Mouse (Mus musculus): ENCODE data around the gene Ctu2. TPM values are rescaled to one million over a fixed set of nuclear protein-coding genes. Genes with fewer than 3 reads are reported as not detected.

The Ctu2 gene
- 43.4 and 44.6 TPM in 2 replicates for polyA plus RNA-seq (2015; fragmentation: Nextera tagmentation; extraction: Ambion mirVana)

GRCm38 (mm10) chr8:122475580-122476320, at the start of gene Ctu2, which contains the start of gene Rnf166:
TSS of gene Ctu2 (plus strand) at chr8:122476143.
TSS of gene Rnf166 (minus strand) at chr8:122476064.
- ATAC-seq = peak; percentile 97
- under 1% methylated on average over 97 of the region's 103 CpGs for WGBS
- Histone ChIP-seq H3K4me3 (replicated peaks) (peak within 1 kb of the TSS; percentile 100), H3K36me3 (peaks cover 13% of the 10 kb centered on the region), H3K9ac (peak within 1 kb of the TSS; percentile 96), H3K4me2 (replicated peaks) (peak within 1 kb of the TSS; percentile 88), H3K27ac (peak within 1 kb of the TSS; percentile 77), H3K9me3 (no peaks in the 10 kb centered on the region), H3K27me3 (replicated peaks) (no peaks in the 10 kb centered on the region), H3K4me1 (replicated peaks) (peaks cover 12% of the 10 kb centered on the region)

GRCm38 (mm10) chr8:122426145-122426544, 49.8 kb upstream of the Ctu2 start:
- Histone ChIP-seq H3K27me3 (replicated peaks) (no peaks in the 10 kb centered on the region), H3K4me1 (replicated peaks) (peaks cover 16% of the 10 kb centered on the region), H3K4me3 (replicated peaks) (no peak overlapping the region), H3K9ac (no peak overlapping the region), H3K36me3 (peaks cover 9% of the 10 kb centered on the region; the same call in 1 of the 2 replicates), H3K27ac (no peak overlapping the region), H3K4me2 (replicated peaks) (no peak overlapping the region), H3K9me3 (no peaks in the 10 kb centered on the region)
- ATAC-seq = no peak
- 71% methylated on average over 9 of the region's 9 CpGs for WGBS

GRCm38 (mm10) chr8:122427607-122428006, 48.3 kb upstream of the Ctu2 start:
- no peak overlapping the region for H3K4me2 ChIP-seq (replicated peaks)
- H3K9me3 ChIP-seq = no peaks in the 10 kb centered on the region
- H3K9ac ChIP-seq = no peak overlapping the region
- no peak overlapping the region for H3K27ac ChIP-seq
- 90% methylated on average over 7 of the region's 7 CpGs for WGBS
- no peaks in the 10 kb centered on the region for H3K27me3 ChIP-seq (replicated peaks)
- no peak overlapping the region for H3K4me3 ChIP-seq (replicated peaks)
- no peak for ATAC-seq
- peaks cover 9% of the 10 kb centered on the region; the same call in 1 of the 2 replicates for H3K36me3 ChIP-seq
- H3K4me1 ChIP-seq (replicated peaks) = peaks cover 13% of the 10 kb centered on the region

GRCm38 (mm10) chr8:122428163-122428562, 47.8 kb upstream of the Ctu2 start:
- Histone ChIP-seq H3K4me2 (replicated peaks) (no peak overlapping the region), H3K4me3 (replicated peaks) (no peak overlapping the region), H3K9me3 (no peaks in the 10 kb centered on the region), H3K27ac (no peak overlapping the region), H3K4me1 (replicated peaks) (peaks cover 19% of the 10 kb centered on the region), H3K9ac (no peak overlapping the region), H3K27me3 (replicated peaks) (no peaks in the 10 kb centered on the region), H3K36me3 (peaks cover 9% of the 10 kb centered on the region; the same call in 1 of the 2 replicates)
- WGBS = 88% methylated on average over 9 of the region's 9 CpGs
- no peak for ATAC-seq

- H3K9ac ChIP-seq = 0 out of 2 replicates have a peak overlapping the region, but pooled peaks have one; percentile 1
- peaks cover 23% of the 10 kb centered on the region for H3K4me1 ChIP-seq (replicated peaks)
- no peaks in the 10 kb centered on the region for H3K9me3 ChIP-seq
- no peak overlapping the region for H3K27ac ChIP-seq
- no peak overlapping the region for H3K4me3 ChIP-seq (replicated peaks)
- no peaks in the 10 kb centered on the region for H3K27me3 ChIP-seq (replicated peaks)
- WGBS = 83% methylated on average over 10 of the region's 10 CpGs
- ATAC-seq = no peak
- H3K36me3 ChIP-seq = peaks cover 13% of the 10 kb centered on the region
- no peak overlapping the region for H3K4me2 ChIP-seq (replicated peaks)
These were observed 45.8 kb upstream of the Ctu2 start for GRCm38 (mm10) chr8:122430058-122430636.

- WGBS = 86% methylated on average over 3 of the region's 3 CpGs
- Histone ChIP-seq H3K27me3 (replicated peaks) (no peaks in the 10 kb centered on the region), H3K4me1 (replicated peaks) (peaks cover 23% of the 10 kb centered on the region), H3K4me2 (replicated peaks) (no peak overlapping the region), H3K9me3 (no peaks in the 10 kb centered on the region), H3K4me3 (replicated peaks) (no peak overlapping the region), H3K27ac (no peak overlapping the region), H3K36me3 (peaks cover 17% of the 10 kb centered on the region), H3K9ac (0 out of 2 replicates have a peak overlapping the region, but pooled peaks have one; percentile 1)
- ATAC-seq = no peak
These were observed 45.3 kb upstream of the Ctu2 start for GRCm38 (mm10) chr8:122430646-122431045.

GRCm38 (mm10) chr8:122431694-122432442, 44.1 kb upstream of the Ctu2 start:
- no peaks in the 10 kb centered on the region for H3K27me3 ChIP-seq (replicated peaks)
- H3K4me1 ChIP-seq (replicated peaks) = peaks cover 23% of the 10 kb centered on the region
- H3K27ac ChIP-seq = peak overlapping the region; percentile 90

GRCm38 (mm10) chr8:122432443-122433268, 43.3 kb upstream of the Ctu2 start, which contains the start of gene Cyba:
TSS of gene Cyba (minus strand) at chr8:122432930.
- WGBS = 3% methylated on average over 45 of the region's 45 CpGs
- Histone ChIP-seq H3K27ac (peak within 1 kb of the TSS; percentile 90), H3K9me3 (no peaks in the 10 kb centered on the region), H3K4me3 (replicated peaks) (peak within 1 kb of the TSS; percentile 64), H3K27me3 (replicated peaks) (no peaks in the 10 kb centered on the region), H3K4me1 (replicated peaks) (peaks cover 24% of the 10 kb centered on the region), H3K4me2 (replicated peaks) (peak within 1 kb of the TSS; percentile 91), H3K36me3 (peaks cover 30% of the 10 kb centered on the region), H3K9ac (peak within 1 kb of the TSS; percentile 83)
- peak; percentile 94 for ATAC-seq

More at GRCm38 (mm10) chr8:122431694-122432442, 44.1 kb upstream of the Ctu2 start:
- Histone ChIP-seq H3K9ac (peak overlapping the region; percentile 83), H3K4me2 (replicated peaks) (peak overlapping the region; percentile 91), H3K9me3 (no peaks in the 10 kb centered on the region), H3K4me3 (replicated peaks) (peak overlapping the region; percentile 64), H3K36me3 (peaks cover 29% of the 10 kb centered on the region)
- WGBS = 25% methylated on average over 18 of the region's 18 CpGs
- ATAC-seq = peak; percentile 13; the same call in 1 of the 2 replicates

DNA sequence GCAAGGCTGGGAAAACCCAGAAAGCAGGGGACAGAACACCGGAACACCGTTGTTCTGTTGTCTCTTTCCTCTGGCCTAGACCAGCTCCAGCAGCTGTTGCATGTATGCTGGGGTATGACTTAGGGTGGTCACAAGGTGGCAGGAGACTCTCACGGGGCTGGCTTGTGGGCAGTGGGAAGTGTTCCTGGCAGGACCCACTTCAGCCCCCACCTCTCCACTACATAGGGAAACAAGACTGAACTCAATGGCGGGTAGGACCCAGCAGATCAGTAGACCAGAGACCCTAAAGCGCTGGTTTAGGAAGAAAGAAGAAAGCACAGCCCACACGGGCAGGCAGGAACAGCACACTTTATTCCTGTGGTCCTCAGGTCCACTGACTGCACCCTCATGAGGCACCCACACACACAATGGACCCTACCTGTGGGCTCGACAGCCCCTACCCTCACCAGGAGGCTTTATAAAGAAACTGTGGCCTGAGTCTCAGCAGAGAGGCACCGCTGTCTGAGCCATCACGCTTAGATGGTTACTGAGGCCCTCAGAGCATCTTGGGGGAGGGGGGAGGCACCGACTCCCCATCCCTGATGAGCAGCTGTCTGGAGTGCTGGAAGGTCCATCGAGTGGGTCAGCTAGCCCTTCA, 42.6 kb upstream of the Ctu2 start:
- WGBS = 58% methylated on average over 11 of the region's 11 CpGs
- peak overlapping the region; percentile 91 for H3K4me2 ChIP-seq (replicated peaks)
- peak overlapping the region; percentile 64; the same call in 1 of the 2 replicates for H3K4me3 ChIP-seq (replicated peaks)
- peaks cover 29% of the 10 kb centered on the region for H3K4me1 ChIP-seq (replicated peaks)
- ATAC-seq = no peak
- peak overlapping the region; percentile 90 for H3K27ac ChIP-seq
- peaks cover 31% of the 10 kb centered on the region for H3K36me3 ChIP-seq
- no peaks in the 10 kb centered on the region for H3K27me3 ChIP-seq (replicated peaks)
- H3K9ac ChIP-seq = peak overlapping the region; percentile 83; the same call in 1 of the 2 replicates
- no peaks in the 10 kb centered on the region for H3K9me3 ChIP-seq

GRCm38 (mm10) chr8:122435375-122435774, 40.6 kb upstream of the Ctu2 start:
- Histone ChIP-seq H3K27me3 (replicated peaks) (no peaks in the 10 kb centered on the region), H3K4me2 (replicated peaks) (no peak overlapping the region), H3K4me3 (replicated peaks) (no peak overlapping the region), H3K36me3 (peaks cover 41% of the 10 kb centered on the region), H3K27ac (no peak overlapping the region), H3K4me1 (replicated peaks) (peaks cover 30% of the 10 kb centered on the region), H3K9me3 (no peaks in the 10 kb centered on the region), H3K9ac (no peak overlapping the region)
- ATAC-seq = no peak
- WGBS = 90% methylated on average over 6 of the region's 6 CpGs

- H3K36me3 ChIP-seq = peaks cover 41% of the 10 kb centered on the region
- WGBS = 97% methylated on average over 9 of the region's 9 CpGs
These were observed 39.8 kb upstream of the Ctu2 start for GRCm38 (mm10) chr8:122436146-122436545.

More at GRCm38 (mm10) chr8:122436146-122436545, 39.8 kb upstream of the Ctu2 start:
- peaks cover 23% of the 10 kb centered on the region for H3K4me1 ChIP-seq (replicated peaks)
- H3K9ac ChIP-seq = no peak overlapping the region
- H3K4me2 ChIP-seq (replicated peaks) = no peak overlapping the region
- H3K27me3 ChIP-seq (replicated peaks) = no peaks in the 10 kb centered on the region
- no peak for ATAC-seq
- no peak overlapping the region for H3K4me3 ChIP-seq (replicated peaks)
- no peak overlapping the region for H3K27ac ChIP-seq
- H3K9me3 ChIP-seq = no peaks in the 10 kb centered on the region
